Mouse (Mus musculus): Measurements from ENCODE around the gene S1pr2. TPM values are rescaled to one million over a fixed set of nuclear protein-coding genes. Genes with fewer than 3 reads are reported as not detected.

Gene S1pr2
- total RNA-seq, 4 experiments from 2014 or later = 0.46 to 1.1 (median 0.74) TPM

Small RNA genes lying within 50 kb of the gene (microRNA-seq; reads per million reads assigned to microRNA genes)
- gene Mir7081 = not detected

Other genes starting within 250 kb of the S1pr2 start
- gene Olfm2, start 230.4 kb downstream of the S1pr2 start, total RNA-seq (2022) = under 1 TPM in 2 of 4 experiments, not detected in 2; 0.16 to 0.32 TPM
- gene Col5a3, start 161.7 kb downstream of the S1pr2 start, total RNA-seq (2022) = 1 to 10 TPM; 2.8 to 8.0 (median 6.7) TPM
- gene Rdh8, start 158.3 kb downstream of the S1pr2 start, total RNA-seq (2022) = 1 to 10 TPM in 1 of 4 experiments, under 1 TPM in 2, not detected in 1; 0.46 to 1.0 (median 0.80) TPM
- gene A230050P20Rik, start 108.1 kb downstream of the S1pr2 start, total RNA-seq (2022) = 1 to 10 TPM in 3 of 4 experiments, under 1 TPM in 1; 0.53 to 2.7 (median 1.5) TPM
- gene Angptl6, start 97.1 kb downstream of the S1pr2 start, total RNA-seq (2022) = 1 to 10 TPM; 6.5 to 7.6 (median 7.1) TPM
- gene Ppan, start 88.6 kb downstream of the S1pr2 start, total RNA-seq (2022) = 10 to 100 TPM in 1 of 4 experiments, 1 to 10 TPM in 3; 6.8 to 10.9 (median 8.3) TPM
- gene Eif3g, start 78.2 kb downstream of the S1pr2 start, total RNA-seq (2022) = 100 to 1,000 TPM in 3 of 4 experiments, 10 to 100 TPM in 1; 95.7 to 105 (median 102) TPM
- 1 to 10 TPM; 5.5 to 6.0 (median 5.8) TPM for gene Dnmt1, start 16.9 kb downstream of the S1pr2 start, total RNA-seq (2022)
- 10 to 100 TPM; 53.7 to 58.9 (median 55.7) TPM for gene Mrpl4, start 26.0 kb upstream of the S1pr2 start, total RNA-seq (2022)
- gene Icam1, start 39.2 kb upstream of the S1pr2 start, total RNA-seq (2022) = 1 to 10 TPM; 1.3 to 2.3 (median 1.4) TPM
- 1 to 10 TPM; 1.3 to 2.7 (median 1.8) TPM for gene Icam4, start 52.6 kb upstream of the S1pr2 start, total RNA-seq (2022)
- under 1 TPM in 1 of 4 experiments, not detected in 3; 0.08 TPM for gene Icam5, start 55.3 kb upstream of the S1pr2 start, total RNA-seq (2022)
- gene Zglp1, start 90.3 kb upstream of the S1pr2 start, total RNA-seq (2022) = not detected
- gene Gm49373, start 96.3 kb upstream of the S1pr2 start, total RNA-seq (2022) = under 1 TPM in 2 of 4 experiments, not detected in 2; 0.19 to 0.39 TPM
- 10 to 100 TPM; 47.9 to 55.2 (median 51.4) TPM for gene Fdx1l, start 96.8 kb upstream of the S1pr2 start, total RNA-seq (2022)
- 1 to 10 TPM in 1 of 4 experiments, under 1 TPM in 3; 0.15 to 2.5 (median 0.34) TPM for gene Gm38431, start 115.2 kb upstream of the S1pr2 start, total RNA-seq (2022)
- 10 to 100 TPM; 13.0 to 15.6 (median 14.3) TPM for gene Raver1, start 115.2 kb upstream of the S1pr2 start, total RNA-seq (2022)
- gene Tyk2, start 154.5 kb upstream of the S1pr2 start, total RNA-seq (2022) = 1 to 10 TPM; 4.9 to 6.0 (median 5.8) TPM
- gene Cdc37, start 173.2 kb upstream of the S1pr2 start, total RNA-seq (2022) = 100 to 1,000 TPM in 3 of 4 experiments, 10 to 100 TPM in 1; 95.0 to 132 (median 111) TPM
- gene Pde4a, start 188.9 kb upstream of the S1pr2 start, total RNA-seq (2022) = 10 to 100 TPM; 40.7 to 51.5 (median 47.0) TPM

Data from gastrocnemius, adult 8-10 months (tissue).